Mouse (Mus musculus) MEL (cell line): ENCODE data around the gene Ttll8. TPM values are rescaled to one million over a fixed set of nuclear protein-coding genes. Genes with fewer than 3 reads are reported as not detected.

ENCODE experiments used
- DNase-seq: peaks from one replicate; pipeline ENCODE4 v3.0.0; 2011; ENCODE audit warnings: low read depth, low spot score
- H3K27ac ChIP-seq: 2 replicates; pipeline ENCODE4 v1.5.1; 2012; ENCODE audit warnings: low read depth, mild to moderate bottlenecking, control low read depth, low read length, moderate library complexity; ENCODE audit not compliant: control insufficient read depth
- H3K27me3 ChIP-seq, 2 experiments: fragments of 150-350 bp in 1 of 2; sonication (generic) in 1 of 2; 2 replicates each; pipeline ENCODE4 v1.6.1; 2012; ENCODE audit warnings: low read length in 2 of 2, mild to moderate bottlenecking in 2 of 2, improper control_type of control experiment in 1 of 2, moderate library complexity in 1 of 2; ENCODE audit not compliant: insufficient read depth in 2 of 2, control insufficient read depth in 1 of 2
- H3K36me3 ChIP-seq, 2 experiments: 2 replicates each; pipeline ENCODE4 v1.6.1; 2012 to 2014; ENCODE audit warnings: low read length in 2 of 2, improper control_type of control experiment in 1 of 2, inconsistent platforms in 1 of 2, mild to moderate bottlenecking in 1 of 2; ENCODE audit not compliant: insufficient read depth in 2 of 2, control insufficient read depth in 1 of 2
- H3K4me1 ChIP-seq, 2 experiments: fragments of 150-350 bp in 1 of 2; sonication (generic) in 1 of 2; 2 replicates each; pipeline ENCODE4 v1.6.1; 2012; ENCODE audit warnings: low read length in 2 of 2, improper control_type of control experiment in 1 of 2, mild to moderate bottlenecking in 1 of 2; ENCODE audit not compliant: insufficient read depth in 2 of 2, control insufficient read depth in 1 of 2
- H3K4me3 ChIP-seq, 2 experiments: fragments of 150-350 bp in 1 of 2; sonication (generic) in 1 of 2; 2 replicates each; pipeline ENCODE4 v1.5.1; 2012; ENCODE audit warnings: low read depth in 2 of 2, low read length in 2 of 2, mild to moderate bottlenecking in 2 of 2, moderate library complexity in 2 of 2, control low read depth in 1 of 2, improper control_type of control experiment in 1 of 2; ENCODE audit not compliant: control insufficient read depth in 1 of 2, insufficient read depth in 1 of 2
- H3K79me2 ChIP-seq: 2 replicates; pipeline ENCODE4 v1.6.1; 2012; ENCODE audit warnings: mild to moderate bottlenecking, low read length, moderate library complexity; ENCODE audit not compliant: control insufficient read depth, poor library complexity, insufficient read depth
- H3K9ac ChIP-seq: 2 replicates; pipeline ENCODE4 v1.6.1; 2012; ENCODE audit warnings: low read depth, mild to moderate bottlenecking, control low read depth, low read length, moderate library complexity; ENCODE audit not compliant: control insufficient read depth, poor library complexity, severe bottlenecking
- H3K9me3 ChIP-seq: fragments of 150-350 bp; sonication (generic); replicated peaks from 2 replicates; pipeline ENCODE4 v1.6.1; 2012; ENCODE audit warnings: mild to moderate bottlenecking, low read length, improper control_type of control experiment, moderate library complexity; ENCODE audit not compliant: insufficient read depth
- CHD2 ChIP-seq: IDR thresholded peaks from 2 replicates; pipeline ENCODE4 v1.6.1; 2011; ENCODE audit warnings: low read length, improper control_type of control experiment
- E2F4 ChIP-seq: IDR thresholded peaks from 2 replicates; pipeline ENCODE4 v1.6.1; 2011; ENCODE audit warnings: low read depth, low read length, improper control_type of control experiment, borderline replicate concordance
- ELF1 ChIP-seq: IDR thresholded peaks from 2 replicates; pipeline ENCODE4 v1.6.1; 2014; ENCODE audit warnings: low read depth, mild to moderate bottlenecking, inconsistent platforms, low read length, improper control_type of control experiment, moderate library complexity
- EP300 ChIP-seq, 2 experiments: IDR thresholded peaks; 2 replicates each; pipeline ENCODE4 v1.6.1; 2011; ENCODE audit warnings: improper control_type of control experiment in 2 of 2, low read length in 2 of 2, low read depth in 1 of 2, mild to moderate bottlenecking in 1 of 2
- ETS1 ChIP-seq: IDR thresholded peaks from 2 replicates; pipeline ENCODE4 v1.6.1; 2012; ENCODE audit warnings: low read depth, mild to moderate bottlenecking, inconsistent platforms, low read length, improper control_type of control experiment, moderate library complexity
- GATA1 ChIP-seq: IDR thresholded peaks from 2 replicates; pipeline ENCODE4 v1.6.1; 2011; ENCODE audit warnings: low read depth, low read length, improper control_type of control experiment
- MAZ ChIP-seq: IDR thresholded peaks from 2 replicates; pipeline ENCODE4 v1.6.1; 2012; ENCODE audit warnings: low read depth, mild to moderate bottlenecking, inconsistent platforms, low read length, improper control_type of control experiment
- MEF2A ChIP-seq: IDR thresholded peaks from 2 replicates; pipeline ENCODE4 v1.6.1; 2014; ENCODE audit warnings: low read depth, mild to moderate bottlenecking, inconsistent platforms, low read length, improper control_type of control experiment; ENCODE audit not compliant: poor library complexity, insufficient replicate concordance, severe bottlenecking; ENCODE audit errors: extremely low read depth
- MYB ChIP-seq: IDR thresholded peaks from 2 replicates; pipeline ENCODE4 v1.6.1; 2011; ENCODE audit warnings: mild to moderate bottlenecking, low read depth, low read length, improper control_type of control experiment
- MYC ChIP-seq: IDR thresholded peaks from 2 replicates; pipeline ENCODE4 v1.6.1; 2011; ENCODE audit warnings: low read depth, mild to moderate bottlenecking, low read length, improper control_type of control experiment, moderate library complexity
- NRF1 ChIP-seq: IDR thresholded peaks from 2 replicates; pipeline ENCODE4 v1.6.1; 2014; ENCODE audit warnings: low read depth, mild to moderate bottlenecking, inconsistent platforms, low read length, improper control_type of control experiment, moderate library complexity; ENCODE audit not compliant: poor library complexity, insufficient read depth, severe bottlenecking
- POLR2AphosphoS5 ChIP-seq: IDR thresholded peaks from 2 replicates; pipeline ENCODE4 v1.6.1; 2012; ENCODE audit warnings: low read depth, borderline replicate concordance, mild to moderate bottlenecking, inconsistent platforms, low read length, moderate library complexity, mixed read lengths
- SIN3A ChIP-seq: IDR thresholded peaks from 2 replicates; pipeline ENCODE4 v1.6.1; 2012; ENCODE audit warnings: low read length, improper control_type of control experiment, inconsistent platforms
- TAL1 ChIP-seq: IDR thresholded peaks from 2 replicates; pipeline ENCODE4 v1.6.1; 2012; ENCODE audit warnings: mild to moderate bottlenecking, inconsistent platforms, low read length, moderate library complexity, mixed read lengths
- TBP ChIP-seq: IDR thresholded peaks from 2 replicates; pipeline ENCODE4 v1.8.0; 2011; ENCODE audit warnings: low read depth, low read length, improper control_type of control experiment
- USF2 ChIP-seq, 2 experiments: IDR thresholded peaks; 2 replicates each; pipeline ENCODE4 v1.6.1; 2011 to 2012; ENCODE audit warnings: improper control_type of control experiment in 2 of 2, low read length in 2 of 2, borderline replicate concordance in 1 of 2, inconsistent platforms in 1 of 2, low read depth in 1 of 2, mild to moderate bottlenecking in 1 of 2; ENCODE audit not compliant: insufficient read depth in 1 of 2
- ZC3H11A ChIP-seq: IDR thresholded peaks from 2 replicates; pipeline ENCODE4 v1.6.1; 2012; ENCODE audit warnings: low read depth, mild to moderate bottlenecking, inconsistent platforms, low read length, improper control_type of control experiment
- ZMIZ1 ChIP-seq: IDR thresholded peaks from 2 replicates; pipeline ENCODE4 v1.6.1; 2012; ENCODE audit warnings: low read depth, mild to moderate bottlenecking, inconsistent platforms, low read length, improper control_type of control experiment, moderate library complexity
- ZNF384 ChIP-seq: IDR thresholded peaks from 2 replicates; pipeline ENCODE4 v1.6.1; 2012; ENCODE audit warnings: low read depth, mild to moderate bottlenecking, inconsistent platforms, low read length, improper control_type of control experiment
- polyA plus RNA-seq, 2 experiments: library from polyadenylated mRNA; stranded (reverse) in 1 of 2; unstranded in 1 of 2; fragments of >175 nt in 1 of 2; fragments of >200 nt in 1 of 2; gene quantifications; 2 replicates each; pipeline versions ENCODE4 v1.2.1 to v1.2.4; 2012; ENCODE audit warnings: low replicate concordance in 2 of 2, low read depth in 1 of 2; ENCODE audit not compliant: insufficient read length in 2 of 2, insufficient read depth in 1 of 2, missing spikeins in 1 of 2
- total RNA-seq: library from RNA; depleted of rRNA; stranded (reverse); fragments of 300-350 nt; gene quantifications from 2 replicates; pipeline ENCODE4 v1.2.3, GENCODE M21; 2012

Ttll8 gene
- total and polyA plus RNA-seq, 3 experiments, result not detected

DNA sequence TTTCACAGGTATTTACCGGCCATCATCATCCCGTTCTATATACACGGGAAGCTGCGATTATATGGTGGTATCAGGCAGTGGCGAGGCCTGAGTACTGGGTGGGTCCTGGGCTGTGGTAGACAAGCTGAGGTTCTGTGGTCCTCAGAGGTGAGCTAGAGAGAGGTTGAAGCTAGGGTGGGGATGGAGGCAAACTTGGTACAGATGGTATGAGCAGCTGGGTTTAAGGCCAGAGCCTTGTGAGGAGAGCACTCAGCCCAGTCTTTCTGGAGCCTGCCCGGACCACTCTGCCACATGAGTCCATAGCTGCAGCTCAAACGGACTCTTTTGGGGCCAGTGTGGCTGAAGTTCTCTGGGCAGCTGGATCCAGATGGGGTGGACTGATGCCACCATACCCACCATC is 96.9 kb downstream of the Ttll8 start:
- no peak for DNase-seq
- Histone ChIP-seq H3K27me3 (peaks cover 0 to 8% of the 10 kb centered on the region in 2 experiments; a peak in 3 of 4 replicates), H3K27ac (no peak overlapping the region), H3K9me3 (no peaks in the 10 kb centered on the region), H3K4me1 (peaks cover 0 to 5% of the 10 kb centered on the region in 2 experiments; a peak in 2 of 4 replicates), H3K36me3 (peaks cover 0 to 4% of the 10 kb centered on the region in 2 experiments; a peak in 2 of 4 replicates), H3K79me2 (peaks cover under 1% of the 10 kb centered on the region; the same call in 1 of the 2 replicates), H3K9ac (no peak overlapping the region), H3K4me3 (no peak overlapping the region)
- TF ChIP-seq MEF2A (no peak), E2F4 (no peak), USF2 (IDR thresholded peaks at IDR 0.05; ENCODE audit: borderline replicate concordance in 1 of 2, insufficient read depth in 1 of 2, low read depth in 1 of 2, low read length in 2 of 2) (no peak)

DNA sequence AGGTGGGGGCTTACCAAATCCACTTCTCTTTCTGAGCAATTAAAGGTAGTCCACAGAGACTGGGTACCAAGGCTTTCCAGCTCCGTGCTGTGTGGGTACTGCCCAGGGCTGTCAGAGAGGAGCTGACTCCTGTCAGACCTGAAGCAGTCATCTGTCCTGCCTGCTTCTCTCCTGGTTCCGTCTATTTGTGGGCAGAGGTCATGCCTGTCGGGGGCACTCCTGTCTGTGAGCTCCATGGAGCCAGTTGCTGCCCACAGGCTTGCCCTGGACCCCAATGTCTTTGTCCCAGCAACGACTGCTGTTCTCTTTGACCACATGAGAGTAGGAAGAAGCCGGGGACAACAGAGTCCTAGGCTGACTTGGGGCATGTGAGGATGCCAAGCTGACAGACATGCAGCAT is 97.6 kb downstream of the Ttll8 start:
- Histone ChIP-seq H3K27me3 (peaks cover 0 to 12% of the 10 kb centered on the region in 2 experiments; a peak in 3 of 4 replicates), H3K4me3 (no peak overlapping the region), H3K36me3 (peaks cover 0 to 4% of the 10 kb centered on the region in 2 experiments; a peak in 2 of 4 replicates), H3K79me2 (no peaks in the 10 kb centered on the region; the same call in 1 of the 2 replicates), H3K9me3 (no peaks in the 10 kb centered on the region), H3K27ac (no peak overlapping the region), H3K9ac (no peak overlapping the region), H3K4me1 (peaks cover 0 to 5% of the 10 kb centered on the region in 2 experiments; a peak in 2 of 4 replicates)
- no peak for TF ChIP-seq SIN3A
- TF ChIP-seq MYC, result no peak
- no peak for TF ChIP-seq EP300 (IDR thresholded peaks at IDR 0.05; ENCODE audit: low read depth in 1 of 2, low read length in 2 of 2)
- TF ChIP-seq ELF1, result no peak
- no peak for TF ChIP-seq ZMIZ1
- TF ChIP-seq CHD2, result no peak
- TF ChIP-seq NRF1, result no peak
- TF ChIP-seq TBP, result no peak
- TF ChIP-seq MAZ, result no peak
- no peak for TF ChIP-seq E2F4
- TF ChIP-seq GATA1, result no peak
- no peak for TF ChIP-seq MYB
- no peak for TF ChIP-seq TAL1
- no peak for TF ChIP-seq ETS1
- no peak for TF ChIP-seq ZC3H11A
- TF ChIP-seq POLR2AphosphoS5, result no peak
- no peak for TF ChIP-seq ZNF384
- DNase-seq, result no peak
